Mouse (Mus musculus): ENCODE measurements around the gene Uba5. TPM values are rescaled to one million over a fixed set of nuclear protein-coding genes. Genes with fewer than 3 reads are reported as not detected.

Uba5 gene
- total RNA-seq (2023), result 22.7 TPM

DNA sequence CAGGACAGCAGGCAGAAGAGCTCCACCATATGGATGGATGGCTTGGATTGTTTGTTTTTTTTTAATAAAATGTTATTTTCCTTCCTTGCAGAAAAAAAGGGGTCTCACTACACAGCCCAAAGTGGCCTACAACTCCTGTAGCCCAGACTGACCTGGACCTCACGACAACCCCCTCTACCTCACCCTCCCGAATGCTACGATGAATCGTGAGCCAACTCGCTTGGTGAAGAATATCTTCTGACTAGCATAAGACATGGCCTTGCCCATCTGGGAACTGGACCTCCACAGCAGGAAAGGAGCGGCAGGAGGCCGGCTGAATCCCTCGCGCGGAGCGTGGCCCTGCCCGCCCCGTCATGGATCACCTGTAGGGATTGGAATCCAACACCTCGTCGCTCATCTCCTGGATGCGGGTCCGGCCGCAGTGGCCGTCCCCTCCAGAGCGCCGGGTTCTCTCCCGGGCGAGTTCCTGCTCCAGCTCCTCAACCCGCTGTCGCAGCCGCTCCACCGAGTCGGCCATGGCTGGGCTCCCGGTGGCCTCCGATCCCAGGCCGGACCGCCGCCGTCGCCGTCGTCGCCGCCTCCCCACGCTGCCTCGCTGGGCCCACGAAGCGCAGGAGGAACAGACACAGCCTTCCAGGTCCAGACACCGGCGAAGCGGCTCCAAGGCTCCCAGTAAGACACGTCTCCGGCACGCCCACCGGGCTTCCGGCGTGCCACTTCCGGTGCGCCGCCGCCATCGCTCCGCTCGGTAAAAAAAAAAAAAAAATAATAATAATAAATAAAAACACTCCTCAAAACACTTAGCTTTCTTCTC, at the start of gene Uba5:
Gene Uba5, minus strand, starts transcription at position 705 of the 814 bp plus-strand sequence.

DNA sequence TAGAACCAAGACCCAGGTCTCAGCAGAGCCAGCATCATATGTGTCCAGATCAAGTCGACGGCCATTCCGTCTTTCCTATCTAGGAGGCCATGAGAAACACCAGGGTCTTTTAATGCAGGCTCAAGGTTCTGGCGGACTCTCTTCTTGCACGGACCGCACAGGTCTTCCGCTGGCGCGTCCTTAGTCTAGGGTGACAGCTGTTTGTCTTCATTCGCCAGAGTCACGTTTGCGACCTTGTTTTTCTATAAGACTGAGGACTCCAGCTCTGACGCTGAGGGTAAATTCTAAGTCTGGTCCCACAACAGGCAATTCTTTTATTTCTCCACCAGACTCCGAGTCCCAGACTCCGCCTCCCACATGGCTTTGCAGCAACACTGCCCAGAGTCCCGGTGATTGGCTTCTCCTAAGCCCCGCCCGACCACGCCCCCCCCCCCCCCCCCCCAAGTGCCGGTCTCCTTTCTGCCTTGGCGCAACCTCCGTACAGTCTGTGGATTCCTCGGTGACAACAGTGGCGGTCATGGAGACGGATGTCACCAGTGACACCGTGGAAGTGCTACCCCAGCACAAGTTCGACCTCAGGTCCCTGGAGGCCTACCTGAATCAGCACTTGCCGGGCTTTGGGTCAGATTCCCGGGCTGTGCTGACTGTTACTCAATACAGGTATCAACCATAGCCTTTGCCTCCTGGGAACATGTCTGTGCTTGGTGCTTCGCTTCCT, 469 bp upstream of the Uba5 start, which contains the start of gene Acad11:
Gene Acad11, plus strand, starts transcription at position 134 of the 718 bp plus-strand sequence.

DNA sequence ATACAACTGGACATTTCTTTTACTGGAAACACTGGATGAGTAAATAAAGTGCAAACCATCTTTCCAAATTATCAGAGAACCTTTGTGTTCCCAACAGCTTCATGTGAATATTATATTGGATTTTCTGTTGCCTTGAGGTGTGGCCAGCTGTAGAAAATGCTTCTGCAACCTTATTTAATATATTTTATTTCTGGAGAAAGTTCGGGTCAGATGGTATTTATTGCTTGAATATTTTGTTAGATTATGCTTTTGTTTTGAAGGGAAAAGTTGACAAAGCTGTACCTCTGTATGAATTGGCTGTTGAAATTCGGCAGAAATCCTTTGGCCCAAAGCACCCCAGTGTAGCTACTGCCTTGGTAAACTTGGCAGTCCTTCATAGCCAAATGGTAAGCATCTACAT, 22.6 kb downstream of the Uba5 start, which contains the start of gene Gm28305:
Gene Gm28305, plus strand, starts transcription at position 301 of the 400 bp plus-strand sequence.

DNA sequence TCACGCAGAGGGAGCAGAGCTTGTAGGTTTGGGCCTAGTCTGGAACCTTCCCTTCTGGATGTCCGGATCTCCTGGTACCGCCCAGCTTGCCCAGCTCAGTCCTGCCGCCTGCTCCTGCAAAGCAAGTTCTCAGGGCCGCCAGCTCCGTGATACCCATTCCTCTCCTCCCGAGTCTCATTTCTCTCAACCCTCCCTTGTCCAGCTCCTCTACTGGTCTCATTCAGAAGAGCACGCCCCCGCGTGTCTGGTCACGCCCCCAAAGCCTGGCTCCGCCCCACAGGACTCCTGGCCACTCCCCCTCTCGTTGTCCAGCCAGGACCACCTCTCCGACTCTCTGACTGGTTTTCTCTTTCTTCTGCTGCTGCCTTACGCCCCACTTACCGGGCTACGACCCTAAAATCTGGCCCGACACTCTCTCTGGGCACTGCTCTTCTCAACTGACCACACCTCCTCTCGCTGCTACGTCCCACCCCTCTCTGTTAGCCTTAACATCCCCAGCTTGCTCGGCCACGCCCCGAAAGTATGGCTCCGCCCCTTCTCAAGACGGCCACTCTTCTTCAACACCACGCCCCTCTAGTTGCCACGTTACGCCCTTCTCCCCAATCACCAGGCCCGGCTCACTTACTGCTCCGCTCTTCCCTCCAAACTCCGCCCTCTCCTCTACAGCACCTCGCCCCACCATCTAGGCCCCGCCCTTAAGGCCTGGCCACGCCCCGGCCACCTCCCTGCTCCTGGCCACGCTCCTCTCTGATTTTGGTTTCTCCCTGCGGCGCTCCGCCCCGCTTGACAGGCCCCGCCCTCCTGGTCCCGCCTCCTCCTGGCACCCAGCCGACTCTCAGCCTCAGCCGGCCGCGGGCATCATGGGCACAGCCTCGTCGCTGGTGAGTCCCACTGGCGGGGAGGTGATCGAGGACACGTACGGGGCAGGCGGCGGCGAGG, 60.7 kb downstream of the Uba5 start, which contains the start of gene Nphp3:
Gene Nphp3, plus strand, starts transcription at position 624 of the 939 bp plus-strand sequence.

Other genes with a start within 250 kb of the Uba5 start
- 3.2 TPM for gene Nphp3, start 60.6 kb downstream of the Uba5 start, total RNA-seq (2023)
- not detected for gene Gm28305, start 22.5 kb downstream of the Uba5 start, total RNA-seq (2023)
- gene Acad11, start 243 bp upstream of the Uba5 start, total RNA-seq (2023), result 17.2 TPM
- gene Ackr4, start 63.8 kb upstream of the Uba5 start, total RNA-seq (2023), result not detected
- gene Dnajc13, start 199.8 kb upstream of the Uba5 start, total RNA-seq (2023), result 75.4 TPM